Mouse (Mus musculus) left cerebral cortex, postnatal 10 days (tissue): ENCODE data around the gene Nat8f3. TPM values are rescaled to one million over a fixed set of nuclear protein-coding genes. Genes with fewer than 3 reads are reported as not detected.
"Not testable (repeated sequence)": the region's sequence is repeated elsewhere in the genome, so short reads cannot be mapped to it uniquely, and the experiment has no call there.

Source experiments
- DNase-seq, 2 experiments: peaks; one replicate each; pipeline ENCODE4 v3.0.0; 2021 to 2022; ENCODE audit warnings: low spot score in 2 of 2, mixed read lengths in 1 of 2; ENCODE audit errors: extremely low spot score in 1 of 2
- intact Hi-C: fragments of 180-260 bp; cut with DNase I; formaldehyde crosslinking; loops from one replicate; pipeline ENCODE4 v1.15.1; 2025
- microRNA-seq: library from miRNA; unstranded; fragments of <30 nt; microRNA quantifications from one replicate; pipeline ENCODE4 v1.2.0, GENCODE M21; 2022
- total RNA-seq, 2 experiments: library from RNA; stranded (reverse); gene quantifications; 2 replicates each; pipeline ENCODE4 v1.2.3; 2021

The Nat8f3 gene
- under 1 TPM; 0.49 to 0.87 TPM for total RNA-seq

GRCm38 (mm10) chr6:85765532-85765931 is at the start of gene Nat8f3:
Nat8f3 (minus strand) TSS chr6:85765754.
- intact Hi-C loops, result not testable (repeated sequence)
- DNase-seq, result peak in 1 of 2 experiments; percentile 22

- DNase-seq, result no peak
- intact Hi-C loops, result no loop called here
Measured at GRCm38 (mm10) chr6:85813339-85813738, 47.8 kb upstream of the Nat8f3 start.

- DNase-seq, intact Hi-C loops: not testable (repeated sequence)
Measured at GRCm38 (mm10) chr6:85810942-85811537, 45.5 kb upstream of the Nat8f3 start.

GRCm38 (mm10) chr6:85810514-85810913 is 45.0 kb upstream of the Nat8f3 start:
- intact Hi-C loops, DNase-seq: not testable (repeated sequence)

- DNase-seq, intact Hi-C loops: not testable (repeated sequence)
Measured at GRCm38 (mm10) chr6:85809784-85810183, 44.2 kb upstream of the Nat8f3 start.

- DNase-seq, intact Hi-C loops: not testable (repeated sequence)
Measured at GRCm38 (mm10) chr6:85803180-85803579, 37.6 kb upstream of the Nat8f3 start.

- intact Hi-C loops, DNase-seq: not testable (repeated sequence)
Measured at GRCm38 (mm10) chr6:85763127-85764070, 2.2 kb downstream of the Nat8f3 start.

GRCm38 (mm10) chr6:85762678-85763077 is 2.9 kb downstream of the Nat8f3 start:
- DNase-seq, result not testable (repeated sequence)

GRCm38 (mm10) chr6:85755705-85756249 is 9.8 kb downstream of the Nat8f3 start:
- intact Hi-C loops, DNase-seq: not testable (repeated sequence)

More at GRCm38 (mm10) chr6:85762678-85763077, 2.9 kb downstream of the Nat8f3 start:
- intact Hi-C loops, result not testable (repeated sequence)

- intact Hi-C loops, DNase-seq: not testable (repeated sequence)
Measured at GRCm38 (mm10) chr6:85713105-85713504, 52.4 kb downstream of the Nat8f3 start, which contains the start of gene Nat8f7. Nat8f7 (minus strand) TSS chr6:85713205.

- intact Hi-C loops, DNase-seq: not testable (repeated sequence)
Measured at GRCm38 (mm10) chr6:85709607-85710006, 55.9 kb downstream of the Nat8f3 start.

- DNase-seq, intact Hi-C loops: not testable (repeated sequence)
Measured at GRCm38 (mm10) chr6:85709206-85709605, 56.3 kb downstream of the Nat8f3 start.

- DNase-seq, intact Hi-C loops: not testable (repeated sequence)
Measured at GRCm38 (mm10) chr6:85701943-85702342, 63.6 kb downstream of the Nat8f3 start.

Small RNA genes lying within 50 kb of the gene (microRNA-seq; reads per million reads assigned to microRNA genes)
- not detected for gene Gm27317
- not detected for gene Mir6375

Other genes starting within 250 kb of the Nat8f3 start
- gene Alms1, start 178.2 kb downstream of the Nat8f3 start, total RNA-seq, result 1 to 10 TPM; 7.9 to 8.9 TPM
- 1 to 10 TPM in 1 of 2 experiments, under 1 TPM in 1; 0.47 to 1.0 TPM for gene Nat8f7, start 52.5 kb downstream of the Nat8f3 start, total RNA-seq
- under 1 TPM; 0.63 to 0.73 TPM for gene Nat8f6, start 55.2 kb upstream of the Nat8f3 start, total RNA-seq
- 1 to 10 TPM in 1 of 2 experiments, under 1 TPM in 1; 0.73 to 1.4 TPM for gene Nat8f5, start 55.2 kb upstream of the Nat8f3 start, total RNA-seq
- gene Nat8, start 66.3 kb upstream of the Nat8f3 start, total RNA-seq, result 1 to 10 TPM; 1.4 to 1.9 TPM
- under 1 TPM; 0.77 TPM for gene Nat8f2, start 103.4 kb upstream of the Nat8f3 start, total RNA-seq
- gene Nat8f4, start 139.1 kb upstream of the Nat8f3 start, total RNA-seq, result 1 to 10 TPM; 3.0 to 3.4 TPM
- gene Tprkb, start 146.1 kb upstream of the Nat8f3 start, total RNA-seq, result 10 to 100 TPM; 42.1 to 47.9 TPM
- gene Nat8f1, start 149.9 kb upstream of the Nat8f3 start, total RNA-seq, result 10 to 100 TPM in 1 of 2 experiments, 1 to 10 TPM in 1; 10.0 to 13.5 TPM
- 10 to 100 TPM; 74.0 to 82.0 TPM for gene Dusp11, start 195.9 kb upstream of the Nat8f3 start, total RNA-seq